Mouse (Mus musculus) CH12.LX (cell line): ENCODE results near the gene Proz. TPM values are rescaled to one million over a fixed set of nuclear protein-coding genes. Genes with fewer than 3 reads are reported as not detected.

Source experiments
- DNase-seq: peaks from one replicate; pipeline ENCODE4 v3.0.0-alpha.2; 2013; ENCODE audit errors: extremely low read depth
- H3K27ac ChIP-seq: 2 replicates; pipeline ENCODE4 v1.5.1; 2012; ENCODE audit warnings: low read depth, mild to moderate bottlenecking, control low read depth, moderate library complexity; ENCODE audit not compliant: insufficient read depth
- H3K27me3 ChIP-seq: replicated peaks from 2 replicates; pipeline ENCODE3; 2012; ENCODE audit warnings: inconsistent platforms
- H3K36me3 ChIP-seq, 2 experiments: replicated peaks in 1 of 2; 2 replicates each; pipeline versions ENCODE3 to v1.6.1; 2012; ENCODE audit warnings: inconsistent platforms in 1 of 2, low read length in 1 of 2, mild to moderate bottlenecking in 1 of 2, mixed read lengths in 1 of 2, moderate library complexity in 1 of 2; ENCODE audit not compliant: control insufficient read depth in 1 of 2, insufficient read depth in 1 of 2
- H3K4me1 ChIP-seq, 2 experiments: 2 replicates each; pipeline ENCODE4 v1.6.1; 2012; ENCODE audit warnings: inconsistent platforms in 1 of 2, moderate library complexity in 1 of 2; ENCODE audit not compliant: insufficient read depth in 2 of 2, control insufficient read depth in 1 of 2
- H3K4me2 ChIP-seq: 2 replicates; pipeline ENCODE4 v1.6.1; 2012; ENCODE audit warnings: low read depth, mild to moderate bottlenecking, control low read depth; ENCODE audit not compliant: poor library complexity, insufficient read depth, severe bottlenecking
- H3K4me3 ChIP-seq, 3 experiments: fragments of 150-350 bp in 1 of 3; sonication (generic) in 1 of 3; replicated peaks in 1 of 3; 2 replicates each; pipeline versions ENCODE3 to v1.5.1; 2011 to 2012; ENCODE audit warnings: low read depth in 2 of 3, low read length in 2 of 3, mild to moderate bottlenecking in 2 of 3, moderate library complexity in 2 of 3, control low read depth in 1 of 3, improper control_type of control experiment in 1 of 3, inconsistent platforms in 1 of 3, mixed read lengths in 1 of 3; ENCODE audit not compliant: poor library complexity in 1 of 3
- H3K79me2 ChIP-seq: replicated peaks from 2 replicates; pipeline ENCODE4 v1.6.1; 2012; ENCODE audit warnings: mild to moderate bottlenecking, moderate library complexity; ENCODE audit not compliant: control insufficient read depth, poor library complexity, insufficient read depth, severe bottlenecking; ENCODE audit errors: extremely low read depth
- H3K9ac ChIP-seq: 2 replicates; pipeline ENCODE4 v1.6.1; 2012; ENCODE audit warnings: low read depth, mild to moderate bottlenecking, control low read depth, moderate library complexity; ENCODE audit not compliant: insufficient read depth
- H3K9me3 ChIP-seq: replicated peaks from 2 replicates; pipeline ENCODE3; 2012; ENCODE audit warnings: low read length, inconsistent platforms, mixed read lengths
- BHLHE40 ChIP-seq: IDR thresholded peaks from 2 replicates; pipeline ENCODE4 v1.6.1; 2011; ENCODE audit warnings: mild to moderate bottlenecking, low read depth, low read length, improper control_type of control experiment
- CHD1 ChIP-seq: IDR thresholded peaks from 2 replicates; pipeline ENCODE4 v1.6.1; 2012; ENCODE audit warnings: low read depth, low read length, improper control_type of control experiment, inconsistent platforms
- ETS1 ChIP-seq: conservative IDR thresholded peaks from 2 replicates; pipeline ENCODE4 v1.6.1; 2012; ENCODE audit warnings: low read depth, mild to moderate bottlenecking, inconsistent platforms, low read length, improper control_type of control experiment, moderate library complexity
- GABPA ChIP-seq: IDR thresholded peaks from 2 replicates; pipeline ENCODE4 v1.6.1; 2012; ENCODE audit warnings: low read depth, low read length, improper control_type of control experiment, inconsistent platforms; ENCODE audit not compliant: insufficient replicate concordance
- MAFK ChIP-seq: IDR thresholded peaks from 2 replicates; pipeline ENCODE4 v1.6.1; 2011; ENCODE audit warnings: low read length, improper control_type of control experiment; ENCODE audit not compliant: insufficient replicate concordance
- MAZ ChIP-seq: IDR thresholded peaks from 2 replicates; pipeline ENCODE4 v1.6.1; 2012; ENCODE audit warnings: low read depth, mild to moderate bottlenecking, inconsistent platforms, low read length, improper control_type of control experiment, moderate library complexity
- MEF2A ChIP-seq: IDR thresholded peaks from 2 replicates; pipeline ENCODE4 v1.6.1; 2014; ENCODE audit warnings: low read depth, mild to moderate bottlenecking, inconsistent platforms, low read length, improper control_type of control experiment, borderline replicate concordance
- MXI1 ChIP-seq: IDR thresholded peaks from 2 replicates; pipeline ENCODE4 v1.6.1; 2011; ENCODE audit warnings: mild to moderate bottlenecking, low read depth, low read length, improper control_type of control experiment
- POLR2A ChIP-seq: IDR thresholded peaks from 2 replicates; pipeline ENCODE4 v1.6.1; 2011; ENCODE audit warnings: low read depth, mild to moderate bottlenecking, improper control_type of control experiment, low read length
- POLR2AphosphoS2 ChIP-seq: IDR thresholded peaks from 2 replicates; pipeline ENCODE4 v1.6.1; 2011; ENCODE audit warnings: low read depth, low read length, improper control_type of control experiment
- RCOR1 ChIP-seq: conservative IDR thresholded peaks from 2 replicates; pipeline ENCODE4 v1.6.1; 2012; ENCODE audit warnings: low read depth, mild to moderate bottlenecking, inconsistent platforms, low read length, improper control_type of control experiment
- SIN3A ChIP-seq: IDR thresholded peaks from 2 replicates; pipeline ENCODE4 v1.6.1; 2012; ENCODE audit warnings: low read length, improper control_type of control experiment, inconsistent platforms
- SMC3 ChIP-seq: IDR thresholded peaks from 2 replicates; pipeline ENCODE4 v1.6.1; 2011; ENCODE audit warnings: low read depth, low read length, improper control_type of control experiment
- TBP ChIP-seq: conservative IDR thresholded peaks from 2 replicates; pipeline ENCODE4 v1.6.1; 2011; ENCODE audit warnings: low read depth, low read length, improper control_type of control experiment
- TCF12 ChIP-seq: IDR thresholded peaks from 2 replicates; pipeline ENCODE4 v1.6.1; 2014; ENCODE audit warnings: low read depth, mild to moderate bottlenecking, inconsistent platforms, low read length, improper control_type of control experiment
- USF2 ChIP-seq: conservative IDR thresholded peaks from 2 replicates; pipeline ENCODE4 v1.6.1; 2011; ENCODE audit warnings: low read depth, low read length, improper control_type of control experiment
- ZMIZ1 ChIP-seq: IDR thresholded peaks from 2 replicates; pipeline ENCODE4 v1.6.1; 2012; ENCODE audit warnings: low read depth, mild to moderate bottlenecking, inconsistent platforms, low read length, improper control_type of control experiment
- ZNF384 ChIP-seq: IDR thresholded peaks from 2 replicates; pipeline ENCODE4 v1.6.1; 2012; ENCODE audit warnings: low read depth, low read length, improper control_type of control experiment, inconsistent platforms
- dilution Hi-C: fragments of 300-500 bp; cut with MboI; formaldehyde crosslinking; loops from 2 replicates; pipeline ENCODE4 v1.14.3; 2020; ENCODE audit warnings: low sequenced_read_pairs; ENCODE audit not compliant: extremely low pct_unique_long_range_greater_than_20kb, extremely low pct_ligation_motif_present
- in situ Hi-C: fragments of 300-500 bp; cut with MboI; formaldehyde crosslinking; loops from 3 replicates; pipeline ENCODE4 v1.14.3; 2019; ENCODE audit warnings: low sequenced_read_pairs, low pct_ligation_motif_present, low pct_unique_long_range_greater_than_20kb, mixed read lengths
- polyA plus RNA-seq: library from polyadenylated mRNA; unstranded; fragments of >175 nt; gene quantifications from 2 replicates; pipeline ENCODE4 v1.2.1, GENCODE M21; 2012; ENCODE audit warnings: low read depth; ENCODE audit not compliant: insufficient read length
- total RNA-seq, 2 experiments: library from RNA; depleted of rRNA; stranded (reverse); fragments of 300-350 nt in 1 of 2; fragments of >200 nt in 1 of 2; gene quantifications; 2 replicates each; pipeline ENCODE4 v1.2.3; 2012 to 2014

The Proz gene
- total and polyA plus RNA-seq, 3 experiments, result 0.21 to 0.94 TPM; not detected in 1

- dilution Hi-C loops, result no loop called here
- no peaks in the 10 kb centered on the region for H3K36me3 ChIP-seq
- H3K4me1 ChIP-seq, result no peaks in the 10 kb centered on the region
- in situ Hi-C loops, result no loop called here
- no peaks in the 10 kb centered on the region for H3K9me3 ChIP-seq
- H3K9ac ChIP-seq, result no peak within 1 kb of the TSS
- no peak within 1 kb of the TSS for H3K4me3 ChIP-seq
- H3K27me3 ChIP-seq, result peaks cover 87% of the 10 kb centered on the region
- H3K4me2 ChIP-seq, result no peak within 1 kb of the TSS
- no peak for DNase-seq
- TF ChIP-seq CHD1, result no peak
- TF ChIP-seq TCF12, result no peak
- TF ChIP-seq USF2, result no peak
- TF ChIP-seq GABPA, result no peak
- no peak for TF ChIP-seq MAFK
- TF ChIP-seq ZMIZ1, result no peak
- H3K27ac ChIP-seq, result no peak within 1 kb of the TSS
- no peaks in the 10 kb centered on the region for H3K79me2 ChIP-seq
These were observed 35.1 kb upstream of the Proz start, which contains the start of gene F7 for GRCm38 (mm10) chr8:13025487-13026224. Gene F7 (plus strand): TSS chr8:13026034.

- dilution Hi-C loops (no loop called here), in situ Hi-C loops (no loop called here)
- no peak overlapping the region for H3K4me2 ChIP-seq
These were observed 33.1 kb upstream of the Proz start for GRCm38 (mm10) chr8:13027615-13028014.

DNA sequence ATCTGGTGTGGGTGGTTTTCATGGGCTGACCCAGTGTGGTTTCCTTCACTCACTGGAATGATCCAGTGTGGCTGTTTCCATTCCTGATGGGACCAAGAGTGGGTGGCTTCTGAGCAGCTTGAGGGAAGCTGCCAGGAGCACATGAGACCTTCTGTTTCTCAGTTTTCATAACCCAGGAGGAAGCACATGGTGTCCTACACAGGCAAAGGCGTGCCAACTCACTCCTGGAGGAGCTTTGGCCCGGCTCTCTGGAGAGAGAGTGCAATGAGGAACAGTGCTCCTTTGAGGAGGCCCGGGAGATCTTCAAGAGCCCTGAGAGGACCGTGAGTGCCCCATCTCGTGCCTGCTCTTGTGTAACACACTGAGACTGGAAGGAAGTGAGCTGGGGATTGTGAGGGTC lies 32.2 kb upstream of the Proz start:
- H3K9me3 ChIP-seq, result no peaks in the 10 kb centered on the region
- DNase-seq, result no peak
- no peak for TF ChIP-seq GABPA
- no peak for TF ChIP-seq BHLHE40
- no peak for TF ChIP-seq ETS1
- TF ChIP-seq POLR2A, result no peak
- no peak for TF ChIP-seq SMC3
- TF ChIP-seq MAZ, result no peak
- TF ChIP-seq TCF12, result no peak
- TF ChIP-seq SIN3A, result no peak
- in situ Hi-C loops (no loop called here), dilution Hi-C loops (no loop called here)
- H3K4me2 ChIP-seq, result no peak overlapping the region
- H3K4me1 ChIP-seq, result no peaks in the 10 kb centered on the region; a peak in 1 of 4 replicates
- H3K27me3 ChIP-seq, result peaks cover 95% of the 10 kb centered on the region
- no peaks in the 10 kb centered on the region for H3K36me3 ChIP-seq
- H3K4me3 ChIP-seq, result no peak overlapping the region
- H3K27ac ChIP-seq, result no peak overlapping the region
- no peaks in the 10 kb centered on the region for H3K79me2 ChIP-seq
- H3K9ac ChIP-seq, result no peak overlapping the region

More at GRCm38 (mm10) chr8:13027615-13028014, 33.1 kb upstream of the Proz start:
- no peak for DNase-seq
- Histone ChIP-seq H3K79me2 (no peaks in the 10 kb centered on the region), H3K9ac (no peak overlapping the region), H3K27ac (no peak overlapping the region), H3K9me3 (no peaks in the 10 kb centered on the region), H3K4me3 (no peak overlapping the region), H3K36me3 (no peaks in the 10 kb centered on the region), H3K27me3 (peaks cover 92% of the 10 kb centered on the region), H3K4me1 (no peaks in the 10 kb centered on the region; a peak in 1 of 4 replicates)
- TF ChIP-seq MXI1 (no peak), TBP (no peak), ZNF384 (no peak), RCOR1 (no peak), POLR2AphosphoS2 (no peak), MEF2A (no peak)
